Mouse (Mus musculus): ENCODE results near the gene Ptafr. TPM values are rescaled to one million over a fixed set of nuclear protein-coding genes. Genes with fewer than 3 reads are reported as not detected.
"Not testable (repeated sequence)": the region's sequence is repeated elsewhere in the genome, so short reads cannot be mapped to it uniquely, and the experiment has no call there.

Gene Ptafr
- total RNA-seq, 2 experiments from 2014 or later = 0.39 to 1.1 TPM

DNA sequence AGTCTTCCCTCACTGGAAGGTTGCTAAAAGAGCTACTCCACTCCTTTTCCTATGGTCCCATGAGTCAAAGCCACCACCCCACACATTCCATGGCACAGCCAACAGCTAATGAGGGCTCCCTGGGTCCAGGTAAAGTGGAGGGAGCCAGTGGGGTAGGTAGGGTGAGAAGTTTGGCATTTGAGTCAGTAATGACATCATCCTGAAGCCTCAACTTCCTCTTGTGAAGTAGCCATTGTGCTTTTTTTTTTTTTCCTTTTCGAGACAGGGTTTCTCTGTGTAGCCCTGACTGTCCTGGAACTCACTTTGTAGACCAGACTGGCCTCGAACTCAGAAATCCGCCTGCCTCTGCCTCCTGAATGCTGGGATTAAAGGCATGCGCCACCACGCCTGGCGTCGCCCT is 8.3 kb upstream of the Ptafr start:
- not testable (repeated sequence) for DNase-seq (ENCODE audit: low spot score)

DNA sequence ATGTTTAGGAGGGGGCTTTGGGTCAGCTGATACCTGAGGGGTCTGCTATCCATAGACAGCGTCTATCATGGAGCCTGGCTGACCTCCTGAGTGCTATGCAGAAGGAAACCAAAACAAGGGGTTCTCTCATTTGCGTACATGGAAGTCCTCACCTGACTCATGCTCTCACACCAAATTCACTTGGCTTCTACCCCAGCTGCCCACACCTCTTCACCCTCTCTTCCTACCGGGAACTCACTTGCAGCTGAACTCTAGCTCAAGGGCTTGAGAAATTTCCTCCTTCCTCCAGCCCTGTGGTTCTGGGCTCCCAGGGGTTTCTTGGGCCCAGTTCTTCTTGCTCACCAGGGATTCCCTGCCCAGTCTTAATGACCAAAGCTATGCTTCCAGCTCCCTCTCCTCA is 606 bp upstream of the Ptafr start:
- no peak for DNase-seq (ENCODE audit: low spot score)

DNA sequence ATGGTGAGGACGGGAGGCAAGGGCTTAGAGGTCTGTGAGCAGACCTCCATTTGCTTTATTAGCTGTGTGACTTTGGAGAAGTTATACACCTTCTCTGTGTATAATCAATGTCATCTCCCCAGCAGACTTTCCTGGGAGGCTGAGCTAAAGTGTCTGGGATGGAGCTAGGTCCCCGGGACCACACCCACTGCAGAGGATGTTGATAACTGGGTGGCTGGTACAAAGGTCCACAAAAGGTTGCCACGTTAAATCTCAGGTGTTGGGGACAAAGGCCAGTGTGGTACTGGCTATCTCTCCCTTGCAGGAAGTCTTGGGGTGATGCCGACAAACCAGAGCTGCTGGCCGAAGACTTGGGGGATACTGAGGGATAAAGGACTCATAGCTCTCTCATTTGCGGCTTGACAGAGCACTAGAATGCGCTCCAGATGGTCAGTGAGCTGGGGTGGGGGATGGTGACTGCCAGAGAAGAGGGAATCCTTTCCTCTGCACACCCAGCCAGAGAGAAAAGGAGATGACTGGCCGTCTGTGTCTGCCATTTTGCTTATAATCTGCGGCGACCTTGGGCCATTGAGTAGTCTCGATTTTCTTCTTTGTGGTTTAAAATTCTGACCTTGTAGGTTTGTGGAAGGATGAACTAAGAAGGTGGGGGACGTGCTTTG is 1.4 kb downstream of the Ptafr start:
- no peak for DNase-seq (ENCODE audit: low spot score)

DNA sequence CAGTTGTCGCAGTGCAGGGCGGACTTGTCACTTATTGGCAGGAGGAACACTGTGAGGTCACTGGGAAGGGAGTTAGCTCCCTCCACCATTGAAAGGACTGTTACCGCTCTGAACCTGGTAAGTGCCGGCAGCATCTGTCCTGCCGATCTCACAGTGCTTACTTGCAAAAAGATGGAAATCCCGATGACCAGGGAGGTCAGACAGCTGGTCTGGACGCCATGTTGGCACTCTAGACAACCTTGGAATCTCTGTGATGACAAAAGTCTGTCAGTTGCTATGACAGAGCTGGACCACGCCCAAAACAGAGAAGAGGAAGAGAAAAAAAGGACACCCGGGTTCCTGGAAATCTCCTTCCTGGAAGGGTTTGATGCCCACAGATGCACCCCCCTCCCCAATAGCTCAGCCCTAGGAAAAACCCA is 3.5 kb downstream of the Ptafr start:
- DNase-seq (ENCODE audit: low spot score) = no peak

DNA sequence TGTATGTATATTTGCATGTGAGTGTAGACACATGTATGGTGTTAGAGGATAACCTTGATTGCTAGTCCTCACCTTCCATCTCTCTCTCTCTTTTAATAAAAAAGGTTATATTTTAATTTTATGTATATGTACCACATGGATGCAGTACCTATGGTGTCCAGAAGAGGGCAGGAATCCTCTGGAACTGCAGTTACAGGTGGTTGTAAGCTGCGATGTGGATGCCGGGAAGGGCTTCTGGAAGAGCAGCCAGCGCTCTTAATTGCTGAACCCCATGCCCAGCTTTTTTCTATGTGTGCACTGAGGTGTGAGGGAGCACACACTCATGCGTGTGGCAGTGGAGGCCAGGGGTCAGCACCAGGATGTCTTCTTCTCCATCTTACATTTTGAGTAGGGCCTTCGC is 5.2 kb downstream of the Ptafr start:
- DNase-seq (ENCODE audit: low spot score) = no peak

DNA sequence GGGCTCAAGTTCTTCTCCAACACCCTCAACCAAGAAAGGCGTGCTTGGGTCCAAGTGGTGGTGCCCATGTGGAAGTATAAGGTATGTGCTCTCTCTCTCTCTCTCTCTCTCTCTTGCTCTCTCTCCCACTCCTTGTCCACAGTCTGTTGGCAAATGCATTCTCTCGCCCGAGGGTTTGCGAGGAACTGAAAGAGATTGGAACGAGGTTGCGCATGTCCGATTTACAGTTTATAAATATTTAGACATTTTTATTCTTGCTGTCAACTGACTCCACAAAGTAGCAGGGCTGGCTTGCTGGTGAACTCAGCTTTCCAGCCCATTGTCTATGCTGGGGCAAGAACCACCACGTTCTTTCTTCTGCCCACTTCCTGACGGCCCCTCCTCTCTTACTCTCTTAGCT is 7.3 kb downstream of the Ptafr start:
- DNase-seq (ENCODE audit: low spot score) = no peak

DNA sequence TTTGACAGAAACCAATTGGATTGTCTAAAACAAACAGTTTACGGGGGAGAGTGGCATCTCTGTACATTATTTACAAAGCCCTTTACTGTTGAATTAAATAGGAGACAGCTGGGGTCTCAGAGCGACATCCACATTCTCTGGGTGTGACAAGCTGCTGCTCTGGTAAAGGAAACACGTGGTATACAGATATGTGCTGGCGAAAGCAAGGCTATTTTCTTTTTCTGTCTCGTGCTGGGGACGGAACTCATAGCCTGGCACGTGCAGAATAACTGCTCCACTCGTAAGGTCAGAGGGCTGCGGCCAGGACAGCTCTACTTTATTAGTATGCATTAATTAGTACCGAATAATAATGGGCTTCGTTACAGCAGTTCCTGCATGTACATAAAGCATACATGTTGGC is 9.5 kb downstream of the Ptafr start:
- no peak for DNase-seq (ENCODE audit: low spot score)

DNA sequence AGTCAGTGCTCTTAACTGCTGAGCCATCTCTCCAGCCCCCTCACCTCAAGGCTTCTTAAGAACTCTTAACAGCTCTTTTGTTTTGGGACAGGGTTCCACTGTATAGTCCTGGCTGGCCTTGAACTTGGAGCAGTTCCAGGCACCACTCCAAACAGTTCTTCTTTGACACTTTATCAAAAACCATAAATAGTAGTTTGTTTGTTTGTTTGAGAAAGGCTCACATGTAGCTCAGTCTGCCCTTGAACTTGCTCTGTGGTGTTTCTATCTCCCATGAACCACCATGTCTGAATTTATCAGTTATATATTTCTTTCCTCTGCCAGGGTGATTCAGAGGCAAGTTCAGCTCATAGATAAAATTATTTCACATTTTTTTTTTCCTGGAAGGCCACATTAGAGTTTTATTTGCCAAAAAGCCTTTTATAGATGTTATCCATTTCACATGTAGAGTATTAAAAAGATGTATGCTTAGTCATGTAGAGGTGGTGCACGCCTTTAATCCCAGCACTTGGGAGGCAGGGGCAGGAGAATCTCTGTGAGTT is 11.0 kb downstream of the Ptafr start:
- DNase-seq (ENCODE audit: low spot score) = no peak

DNA sequence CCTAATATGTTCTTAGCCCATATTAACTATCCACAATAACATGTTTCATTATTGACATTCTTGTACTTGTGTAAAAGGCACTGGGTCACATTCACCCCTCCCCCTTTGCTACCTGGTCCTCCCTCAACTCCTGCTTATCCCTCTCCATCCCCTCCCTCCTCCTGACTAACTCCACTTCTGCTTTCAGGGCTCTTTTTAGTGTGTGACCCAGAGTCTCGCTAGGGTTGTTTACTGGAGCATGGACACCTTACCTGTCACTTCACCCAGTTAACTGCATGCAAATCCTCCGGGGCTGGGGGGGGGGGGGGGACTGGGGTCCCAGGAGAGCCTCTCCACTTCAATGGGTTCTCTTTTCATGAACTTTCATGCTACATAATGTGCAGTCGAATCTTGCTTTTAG is 19.9 kb downstream of the Ptafr start:
- DNase-seq (ENCODE audit: low spot score) = no peak

DNA sequence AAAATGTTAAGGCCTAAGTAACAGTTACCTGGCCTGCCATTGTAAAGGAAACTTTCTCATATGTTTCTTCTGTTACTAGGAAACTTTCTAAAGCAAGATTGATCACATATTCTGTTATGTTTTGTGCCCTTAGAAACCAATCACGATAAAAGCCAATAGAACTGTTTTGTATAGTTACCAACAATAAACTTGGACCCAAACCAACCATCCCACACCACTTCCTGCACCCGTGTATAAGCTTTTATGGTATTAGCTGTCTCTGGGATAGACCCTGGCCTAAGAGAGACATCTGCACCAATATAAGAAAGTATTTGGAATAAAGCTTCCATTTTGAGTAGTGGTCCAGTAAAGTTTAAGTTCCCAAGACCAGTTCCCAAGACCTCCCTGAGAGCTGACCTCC is 21.1 kb downstream of the Ptafr start:
- DNase-seq (ENCODE audit: low spot score) = no peak

DNA sequence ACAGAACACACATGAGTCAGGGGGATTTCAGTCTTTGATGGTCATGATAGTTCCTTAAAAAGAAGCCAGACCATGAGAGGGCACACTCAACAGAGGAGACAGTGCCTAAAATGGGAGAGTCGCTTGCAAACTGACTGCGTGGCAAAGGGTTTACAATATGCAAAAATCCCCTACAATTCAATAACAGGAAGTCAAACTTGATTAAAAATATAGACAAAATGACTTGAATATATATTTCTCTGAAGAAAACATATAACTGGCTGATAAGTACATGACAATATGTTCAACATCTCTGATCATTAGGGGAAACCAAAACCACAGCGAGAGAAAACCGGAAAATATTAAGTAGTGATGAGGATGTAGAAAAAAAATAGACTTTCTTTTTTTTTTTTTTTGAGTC is 22.4 kb downstream of the Ptafr start:
- DNase-seq (ENCODE audit: low spot score) = no peak

DNA sequence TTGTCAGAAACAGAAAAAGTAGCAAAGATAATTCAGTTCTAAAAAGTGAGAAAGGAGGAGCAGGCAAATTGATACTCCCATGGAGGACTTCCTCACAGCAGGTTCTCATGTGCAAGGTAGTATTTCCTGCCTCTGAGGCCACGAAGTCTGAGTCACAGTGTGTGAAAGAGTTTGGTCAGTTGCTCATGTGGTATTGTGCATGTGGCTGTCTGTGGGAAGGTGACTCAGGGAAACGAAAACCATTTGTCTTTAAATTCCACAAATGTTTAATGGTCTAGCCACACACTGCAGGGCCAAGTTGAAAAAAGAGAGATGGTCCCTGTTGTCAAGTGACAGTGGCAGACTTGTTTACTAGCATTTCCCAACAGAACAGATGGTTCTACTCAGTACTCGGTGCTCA is 24.6 kb downstream of the Ptafr start:
- no peak for DNase-seq (ENCODE audit: low spot score)

DNA sequence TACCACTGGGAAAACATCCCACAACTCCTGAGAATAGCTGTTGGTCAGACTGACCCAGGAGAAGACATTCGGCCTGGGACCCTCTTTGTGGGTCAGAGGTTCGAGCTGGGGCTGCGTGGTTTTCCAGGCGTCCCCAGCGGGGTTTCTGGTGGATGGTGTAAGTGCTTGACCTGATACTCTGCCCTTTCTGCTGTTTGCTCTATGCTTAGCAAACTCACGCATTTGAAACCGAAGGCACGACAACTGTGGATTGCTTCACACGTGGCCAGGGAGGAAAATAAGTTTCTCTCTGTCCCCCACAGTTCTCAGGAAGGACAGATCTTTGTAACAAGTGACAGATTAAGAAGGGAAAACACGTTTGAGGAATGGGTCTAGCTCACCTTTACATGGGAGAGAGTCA is 26.8 kb downstream of the Ptafr start:
- no peak for DNase-seq (ENCODE audit: low spot score)

DNA sequence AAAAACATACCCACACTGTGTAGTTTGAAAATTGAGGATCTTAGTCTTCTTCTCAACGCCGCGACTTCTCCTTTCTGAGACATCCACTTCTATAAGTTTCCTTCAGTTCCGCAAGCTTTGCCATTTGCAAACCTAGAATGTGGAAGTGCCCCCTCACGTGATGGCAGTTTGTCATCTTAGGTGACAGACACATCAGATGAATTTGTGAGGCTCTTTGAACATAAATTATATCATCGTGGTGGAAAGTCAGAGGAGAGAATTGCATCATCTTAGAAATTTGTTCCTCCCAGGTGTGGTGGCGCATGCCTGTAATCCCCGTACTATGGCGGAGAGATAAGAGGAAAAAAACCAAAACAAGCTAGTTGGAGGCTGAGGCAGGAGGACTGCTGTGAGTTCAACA is 29.1 kb downstream of the Ptafr start:
- DNase-seq (ENCODE audit: low spot score) = peak; percentile 13

DNA sequence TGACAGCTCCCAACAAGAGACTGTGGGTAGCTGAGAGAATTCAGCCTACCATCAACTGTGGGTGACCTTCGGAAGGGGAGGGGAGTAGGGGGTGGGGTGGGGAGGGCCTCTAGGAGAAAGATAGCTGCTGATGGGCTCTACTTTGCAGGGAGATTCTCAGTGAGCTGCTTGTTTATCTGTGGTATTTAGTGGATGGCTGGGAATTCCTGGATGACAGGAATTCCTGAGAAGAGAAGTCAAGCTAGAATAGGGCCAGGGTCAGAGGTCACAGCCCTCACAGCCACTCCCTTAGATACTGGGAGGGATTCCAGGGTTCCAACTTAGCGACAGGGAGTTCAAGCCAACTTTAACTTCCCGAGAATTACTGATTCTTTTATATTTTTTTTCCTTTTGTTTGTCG is 30.3 kb downstream of the Ptafr start:
- DNase-seq (ENCODE audit: low spot score) = no peak

DNA sequence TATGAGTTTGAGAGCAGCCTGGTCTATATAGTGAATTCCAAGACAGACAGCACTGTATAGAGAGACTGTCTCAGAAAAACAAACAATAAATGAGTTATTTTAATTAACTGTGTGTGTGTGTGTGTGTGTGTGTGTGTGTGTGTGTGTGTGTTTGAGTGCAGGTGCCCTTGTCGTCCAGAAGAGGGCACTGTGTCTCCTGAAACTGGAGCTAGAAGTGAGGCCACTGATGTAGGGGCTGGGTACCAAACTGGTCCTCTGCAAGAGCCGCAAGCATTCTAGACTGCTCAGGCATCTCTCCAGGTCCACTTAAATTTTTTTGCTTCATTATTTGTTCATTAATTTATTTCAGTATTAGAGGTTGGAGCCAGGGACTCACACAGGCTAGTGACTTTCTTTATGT is 35.0 kb downstream of the Ptafr start:
- DNase-seq (ENCODE audit: low spot score) = no peak

DNA sequence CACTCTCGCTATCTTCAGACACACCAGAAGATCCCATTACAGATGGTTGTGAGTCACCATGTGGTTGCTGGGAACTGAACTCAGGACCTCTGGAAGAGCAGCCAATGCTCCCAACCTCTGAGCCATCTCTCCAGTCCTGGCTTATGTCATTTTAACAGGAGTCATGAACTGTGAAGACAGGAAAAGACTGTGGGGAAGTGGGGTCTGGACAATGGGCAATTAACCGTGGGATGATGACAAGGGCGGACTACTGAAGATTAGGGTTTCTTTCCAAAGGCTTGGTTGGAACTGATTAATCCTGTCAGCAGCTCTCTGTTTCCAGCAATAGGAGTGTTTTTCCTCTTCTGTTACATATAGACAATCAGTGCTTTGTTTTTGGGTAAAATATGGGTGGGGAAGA is 35.9 kb downstream of the Ptafr start:
- no peak for DNase-seq (ENCODE audit: low spot score)

DNA sequence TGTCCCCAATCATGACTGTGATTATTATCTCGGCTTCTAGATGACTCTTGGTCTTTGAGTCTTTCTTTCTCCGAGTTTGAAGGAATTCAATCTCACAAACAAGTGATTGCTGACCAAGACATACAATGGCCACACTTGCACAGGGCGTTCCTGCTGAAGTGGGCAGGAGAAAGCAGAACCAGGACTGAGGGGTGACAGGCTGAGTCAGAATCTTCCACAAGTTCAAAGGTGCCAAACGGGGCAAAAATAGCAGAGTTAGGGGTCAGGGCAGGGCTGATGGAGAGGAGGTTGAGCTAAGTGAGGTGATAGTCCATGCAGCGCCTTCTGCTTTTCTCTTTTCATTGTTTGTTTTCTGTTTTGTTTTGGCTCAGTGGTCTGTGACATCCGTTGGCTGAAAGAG is 36.6 kb downstream of the Ptafr start:
- no peak for DNase-seq (ENCODE audit: low spot score)

DNA sequence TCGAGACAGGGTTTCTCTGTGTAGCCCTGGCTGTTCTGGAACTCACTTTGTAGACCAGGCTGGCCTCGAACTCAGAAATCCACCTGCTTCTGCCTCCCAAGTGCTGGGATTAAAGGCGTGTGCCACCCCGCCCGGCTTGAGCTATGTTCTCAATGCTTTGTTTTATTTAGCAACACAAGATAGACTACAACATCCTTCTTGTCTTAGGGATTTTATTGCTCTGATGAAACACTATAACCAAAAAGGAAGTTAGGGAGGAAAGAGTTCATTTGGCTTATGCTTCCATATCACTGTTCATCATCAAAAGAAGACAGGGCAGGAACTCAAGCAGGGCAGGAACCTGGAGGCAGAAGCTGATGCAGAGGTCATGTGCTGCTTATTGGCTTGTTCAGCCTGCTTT is 37.4 kb downstream of the Ptafr start:
- not testable (repeated sequence) for DNase-seq (ENCODE audit: low spot score)

DNA sequence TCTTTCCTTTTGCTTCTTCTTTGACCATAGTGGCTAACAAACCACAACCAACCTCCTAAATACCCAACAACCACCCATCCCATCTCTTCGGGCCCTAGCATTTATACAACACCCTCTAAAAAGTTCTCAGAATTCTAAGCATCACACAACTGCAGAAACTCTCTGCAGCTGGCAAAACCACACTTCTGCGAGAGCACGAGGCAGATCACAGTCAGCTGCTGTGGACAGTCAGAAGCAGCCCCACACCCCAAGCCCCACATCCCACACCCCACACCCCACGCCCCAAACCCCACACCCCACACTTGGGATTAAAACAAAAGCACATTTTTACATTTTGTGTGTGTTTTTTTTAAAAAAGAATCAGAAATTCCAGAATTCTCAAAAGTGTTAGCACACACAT is 39.6 kb downstream of the Ptafr start:
- DNase-seq (ENCODE audit: low spot score) = no peak

DNA sequence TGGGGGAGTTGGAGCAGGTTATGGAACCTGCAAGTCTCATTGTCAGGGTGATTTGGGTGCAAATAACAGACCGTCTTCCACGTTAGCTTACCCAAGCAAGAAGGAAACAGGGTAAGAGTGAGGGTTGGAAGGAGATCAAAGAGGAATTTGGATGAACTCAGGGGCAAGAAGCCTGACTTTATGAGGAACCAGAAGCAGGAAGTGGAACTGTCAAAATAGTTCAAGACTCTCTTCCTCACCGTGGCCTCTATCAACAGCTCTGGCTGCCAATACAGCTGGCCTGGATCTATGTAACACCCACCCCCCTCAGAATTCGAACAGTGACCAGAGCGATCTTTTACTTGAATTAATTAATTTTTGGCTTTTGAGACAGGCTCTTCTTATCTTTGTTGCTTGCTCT is 41.9 kb downstream of the Ptafr start:
- no peak for DNase-seq (ENCODE audit: low spot score)

DNA sequence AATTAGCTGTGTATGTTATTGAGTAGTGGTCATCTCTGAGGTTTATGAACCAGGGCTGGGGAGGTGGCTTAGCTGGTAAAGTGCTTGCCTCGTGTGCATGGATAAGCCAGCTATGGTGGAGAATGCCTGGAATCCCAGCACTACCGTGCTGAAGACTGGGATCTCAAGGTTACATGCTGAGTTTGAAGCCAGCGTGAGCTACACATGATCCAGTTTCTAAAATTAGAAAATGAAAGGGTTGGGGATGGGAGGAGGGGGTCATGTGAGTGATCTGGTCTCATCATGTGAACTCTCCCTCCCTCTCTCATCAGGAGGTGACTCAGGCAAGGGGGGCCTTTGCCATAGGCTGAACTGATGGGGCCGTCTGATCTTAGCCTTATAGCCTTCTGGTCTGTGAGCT is 44.3 kb downstream of the Ptafr start:
- no peak for DNase-seq (ENCODE audit: low spot score)

DNA sequence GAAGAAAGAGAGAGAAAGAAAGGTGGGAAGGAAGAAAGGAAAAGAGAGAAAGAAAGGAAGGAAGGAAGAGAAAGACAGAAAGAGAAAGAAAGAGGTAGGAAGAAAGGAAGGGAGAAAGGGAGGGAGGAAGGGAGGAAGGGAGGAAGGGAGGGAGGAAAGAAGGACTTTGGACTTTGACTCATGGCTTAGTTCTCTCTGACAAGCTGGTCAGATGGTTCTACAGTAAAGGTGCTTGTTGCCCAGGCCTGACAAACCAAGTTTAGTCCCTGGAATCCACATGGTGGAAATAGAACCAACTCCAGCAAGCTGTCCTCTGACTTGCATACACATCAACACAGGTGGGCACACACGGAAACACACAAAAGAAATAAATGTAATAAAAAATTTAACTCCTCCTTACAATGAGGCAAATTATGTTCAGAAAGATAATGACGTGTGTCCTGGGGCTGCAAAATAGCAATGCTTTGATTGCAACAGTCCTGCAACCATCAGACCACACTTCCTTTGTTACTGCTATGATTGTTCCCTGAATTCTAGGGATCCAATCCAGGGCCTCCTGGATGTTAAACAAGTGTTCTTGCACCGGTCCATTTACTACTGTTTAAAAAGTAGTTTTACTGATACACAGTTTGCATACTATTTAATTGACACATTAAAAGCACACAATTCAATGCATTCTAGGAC is 46.6 kb downstream of the Ptafr start:
- no peak for DNase-seq (ENCODE audit: low spot score)
